Mouse (Mus musculus): Measurements from ENCODE around the gene Serpine1. TPM values are rescaled to one million over a fixed set of nuclear protein-coding genes. Genes with fewer than 3 reads are reported as not detected.

The Serpine1 gene
- polyA plus RNA-seq, 1 experiment, result 4.1 TPM

- no peaks in the 10 kb centered on the region for H3K4me1 ChIP-seq (replicated peaks; ENCODE audit: control insufficient read depth, insufficient read depth, low read length)
- no peak overlapping the region for H3K27ac ChIP-seq (ENCODE audit: control insufficient read depth, insufficient read depth, low read length)
- WGBS, result 93% methylated on average over 5 of the region's 5 CpGs
- no peak for TF ChIP-seq CTCF (IDR thresholded peaks at IDR 0.05; ENCODE audit: borderline replicate concordance, control insufficient read depth, extremely low read depth, insufficient read depth, low read length, poor library complexity)
- TF ChIP-seq POLR2A (IDR thresholded peaks at IDR 0.05; ENCODE audit: control insufficient read depth, extremely low read depth, insufficient read depth, low read length, poor library complexity), result no peak
- H3K4me3 ChIP-seq (ENCODE audit: control insufficient read depth, insufficient read depth, low read length), result no peak overlapping the region
- H3K36me3 ChIP-seq (ENCODE audit: control insufficient read depth, insufficient read depth, low read length), result no peaks in the 10 kb centered on the region
- DNase-seq, result no peak
- H3K27me3 ChIP-seq (ENCODE audit: control insufficient read depth, insufficient read depth, low read length), result no peaks in the 10 kb centered on the region
These were observed 20.1 kb downstream of the Serpine1 start for GRCm38 (mm10) chr5:137051914-137052505.

DNA sequence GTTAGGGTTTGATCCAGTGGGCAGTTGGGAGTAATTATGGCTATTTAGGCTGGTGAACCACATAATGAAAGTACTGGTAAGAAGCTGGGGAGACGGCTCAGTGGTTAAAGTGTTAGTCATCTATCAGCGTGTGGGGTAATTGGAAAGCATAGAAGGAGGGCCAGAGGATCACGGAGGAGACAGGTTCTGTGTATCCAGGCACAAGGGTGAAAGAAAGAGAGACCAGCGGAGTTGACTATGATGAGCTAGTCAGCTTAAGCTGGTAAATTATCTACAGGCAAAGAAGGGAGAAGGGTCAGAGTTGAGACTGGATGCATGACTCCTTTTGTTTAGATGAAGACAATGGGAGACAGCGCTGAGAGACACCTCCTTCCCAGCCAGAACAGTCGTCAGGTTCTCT is 20.9 kb downstream of the Serpine1 start:
- DNase-seq, result no peak
- Histone ChIP-seq H3K27ac (ENCODE audit: control insufficient read depth, insufficient read depth, low read length) (no peak overlapping the region), H3K36me3 (ENCODE audit: control insufficient read depth, insufficient read depth, low read length) (no peaks in the 10 kb centered on the region), H3K4me1 (replicated peaks; ENCODE audit: control insufficient read depth, insufficient read depth, low read length) (0 out of 2 replicates have a peak, but pooled peaks cover 3% of the 10 kb centered on the region), H3K27me3 (ENCODE audit: control insufficient read depth, insufficient read depth, low read length) (no peaks in the 10 kb centered on the region), H3K4me3 (ENCODE audit: control insufficient read depth, insufficient read depth, low read length) (no peak overlapping the region)
- WGBS, result 85% methylated on average over 6 of the region's 6 CpGs
- TF ChIP-seq CTCF (IDR thresholded peaks at IDR 0.05; ENCODE audit: borderline replicate concordance, control insufficient read depth, extremely low read depth, insufficient read depth, low read length, poor library complexity) (no peak), POLR2A (IDR thresholded peaks at IDR 0.05; ENCODE audit: control insufficient read depth, extremely low read depth, insufficient read depth, low read length, poor library complexity) (no peak)

DNA sequence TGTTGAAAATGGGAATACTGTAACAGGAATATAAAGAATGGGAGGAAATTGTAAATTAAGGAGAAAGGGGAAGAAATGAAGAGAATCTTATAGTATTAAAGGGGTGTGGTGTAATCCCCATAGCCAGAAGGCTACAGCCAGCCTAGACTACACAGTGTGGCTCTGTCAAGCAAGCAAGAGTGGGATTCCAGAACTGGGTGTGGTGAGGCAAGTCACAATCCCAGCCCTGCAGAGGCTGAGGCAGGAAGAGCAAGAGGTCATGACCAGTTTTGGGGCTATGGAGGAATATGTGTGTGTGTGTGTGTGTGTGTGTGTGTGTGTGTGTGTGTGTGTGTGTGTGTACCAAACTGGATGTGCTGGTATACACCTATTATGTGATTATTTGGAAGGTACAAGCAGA is 25.1 kb downstream of the Serpine1 start:
- peaks cover 9% of the 10 kb centered on the region for H3K4me1 ChIP-seq (replicated peaks; ENCODE audit: control insufficient read depth, insufficient read depth, low read length)
- TF ChIP-seq POLR2A (IDR thresholded peaks at IDR 0.05; ENCODE audit: control insufficient read depth, extremely low read depth, insufficient read depth, low read length, poor library complexity), result no peak
- TF ChIP-seq CTCF (IDR thresholded peaks at IDR 0.05; ENCODE audit: borderline replicate concordance, control insufficient read depth, extremely low read depth, insufficient read depth, low read length, poor library complexity), result no peak

GRCm38 (mm10) chr5:137046324-137046718 is 25.7 kb downstream of the Serpine1 start:
- H3K36me3 ChIP-seq (ENCODE audit: control insufficient read depth, insufficient read depth, low read length), result no peaks in the 10 kb centered on the region; the same call in 1 of the 2 replicates
- no peak for DNase-seq
- H3K27me3 ChIP-seq (ENCODE audit: control insufficient read depth, insufficient read depth, low read length), result no peaks in the 10 kb centered on the region
- no peak overlapping the region for H3K4me3 ChIP-seq (ENCODE audit: control insufficient read depth, insufficient read depth, low read length)
- 34% methylated on average over 5 of the region's 5 CpGs for WGBS
- H3K27ac ChIP-seq (ENCODE audit: control insufficient read depth, insufficient read depth, low read length), result no peak overlapping the region
- no peak for TF ChIP-seq CTCF (IDR thresholded peaks at IDR 0.05; ENCODE audit: borderline replicate concordance, control insufficient read depth, extremely low read depth, insufficient read depth, low read length, poor library complexity)
- TF ChIP-seq POLR2A (IDR thresholded peaks at IDR 0.05; ENCODE audit: control insufficient read depth, extremely low read depth, insufficient read depth, low read length, poor library complexity), result no peak
- H3K4me1 ChIP-seq (replicated peaks; ENCODE audit: control insufficient read depth, insufficient read depth, low read length), result peaks cover 9% of the 10 kb centered on the region

More for the DNA sequence above, 25.1 kb downstream of the Serpine1 start:
- Histone ChIP-seq H3K4me3 (ENCODE audit: control insufficient read depth, insufficient read depth, low read length) (no peak overlapping the region), H3K36me3 (ENCODE audit: control insufficient read depth, insufficient read depth, low read length) (no peaks in the 10 kb centered on the region; the same call in 1 of the 2 replicates), H3K27me3 (ENCODE audit: control insufficient read depth, insufficient read depth, low read length) (no peaks in the 10 kb centered on the region), H3K27ac (ENCODE audit: control insufficient read depth, insufficient read depth, low read length) (no peak overlapping the region)
- no peak for DNase-seq

GRCm38 (mm10) chr5:137045402-137046323 is 26.4 kb downstream of the Serpine1 start, which contains the start of gene Ap1s1:
Ap1s1 (minus strand) TSS chr5:137046135.
- no peak within 1 kb of the TSS for H3K27ac ChIP-seq (ENCODE audit: control insufficient read depth, insufficient read depth, low read length)
- no peaks in the 10 kb centered on the region; the same call in 1 of the 2 replicates for H3K36me3 ChIP-seq (ENCODE audit: control insufficient read depth, insufficient read depth, low read length)
- under 1% methylated on average over 48 of the region's 48 CpGs for WGBS
- peak within 1 kb of the TSS; percentile 82 for H3K4me3 ChIP-seq (ENCODE audit: control insufficient read depth, insufficient read depth, low read length)
- peak; percentile 99 for DNase-seq
- TF ChIP-seq CTCF (IDR thresholded peaks at IDR 0.05; ENCODE audit: borderline replicate concordance, control insufficient read depth, extremely low read depth, insufficient read depth, low read length, poor library complexity) (peak; percentile 46; the same call in 1 of the 2 replicates), POLR2A (IDR thresholded peaks at IDR 0.05; ENCODE audit: control insufficient read depth, extremely low read depth, insufficient read depth, low read length, poor library complexity) (0 out of 2 replicates have a peak, but pooled peaks have one; percentile 37)
- H3K4me1 ChIP-seq (replicated peaks; ENCODE audit: control insufficient read depth, insufficient read depth, low read length), result peaks cover 9% of the 10 kb centered on the region
- no peaks in the 10 kb centered on the region for H3K27me3 ChIP-seq (ENCODE audit: control insufficient read depth, insufficient read depth, low read length)

DNA sequence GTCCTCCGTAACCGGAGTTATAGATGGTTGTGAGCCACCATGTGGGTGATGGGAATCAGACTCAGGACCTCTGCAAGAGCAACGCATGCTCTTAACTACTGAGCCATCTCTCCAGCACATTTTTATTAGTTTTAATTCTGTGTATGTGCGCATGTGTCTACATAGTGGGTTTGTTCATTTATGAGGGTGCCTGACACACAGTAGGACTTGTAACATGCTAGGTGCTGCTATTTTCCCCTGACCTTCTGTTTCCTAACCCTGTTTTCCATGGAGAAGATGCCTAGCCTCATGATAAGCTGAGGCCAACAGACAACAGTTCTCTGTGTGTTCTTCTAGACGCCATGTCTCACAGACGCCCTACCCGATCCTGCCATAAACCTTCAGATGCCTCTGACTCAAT is 28.1 kb downstream of the Serpine1 start:
- Histone ChIP-seq H3K27ac (ENCODE audit: control insufficient read depth, insufficient read depth, low read length) (no peak overlapping the region), H3K36me3 (ENCODE audit: control insufficient read depth, insufficient read depth, low read length) (no peaks in the 10 kb centered on the region; the same call in 1 of the 2 replicates), H3K4me3 (ENCODE audit: control insufficient read depth, insufficient read depth, low read length) (no peak overlapping the region), H3K27me3 (ENCODE audit: control insufficient read depth, insufficient read depth, low read length) (no peaks in the 10 kb centered on the region), H3K4me1 (replicated peaks; ENCODE audit: control insufficient read depth, insufficient read depth, low read length) (peaks cover 9% of the 10 kb centered on the region)
- DNase-seq, result no peak
- WGBS, result 98% methylated on average over 7 of the region's 7 CpGs
- no peak for TF ChIP-seq CTCF (IDR thresholded peaks at IDR 0.05; ENCODE audit: borderline replicate concordance, control insufficient read depth, extremely low read depth, insufficient read depth, low read length, poor library complexity)
- TF ChIP-seq POLR2A (IDR thresholded peaks at IDR 0.05; ENCODE audit: control insufficient read depth, extremely low read depth, insufficient read depth, low read length, poor library complexity), result no peak

Data from thymus, adult 2 months (tissue).